8 mouse cellular contexts compared by ENCODE assay signal in genomic region chr13:22006334-22007120, GRCm38 (mm10). TPM values are rescaled to one million over a fixed set of nuclear protein-coding genes. Genes with fewer than 3 reads are reported as not detected.
DNase-seq lines count a peak whose midpoint lies in the region; ATAC-seq and TF ChIP-seq lines count a peak whose summit lies in the region.

No protein-coding gene starts in this region.

- peak; percentile 82 for ATAC-seq in heart, embryonic 16.5 days (replicated peaks; ENCODE audit: extremely low read depth, insufficient read depth, low FRiP score)
- ATAC-seq in limb, embryonic 12.5 days (ENCODE audit: insufficient number of reproducible peaks, insufficient read depth, low FRiP score, low TSS enrichment, low read depth), result peak; percentile 80; the same call in 1 of the 2 replicates
- peak; percentile 82 for ATAC-seq in midbrain, embryonic 11.5 days (ENCODE audit: low FRiP score)
- ATAC-seq in stomach, embryonic 16.5 days (ENCODE audit: insufficient read depth, low FRiP score), result peak; percentile 89

- H3K9ac ChIP-seq in heart, embryonic 16.5 days (ENCODE audit: low read length), result peak overlapping the region; percentile 49
- H3K9ac ChIP-seq in limb, embryonic 12.5 days (replicated peaks), result peak overlapping the region; percentile 44
- H3K9ac ChIP-seq in midbrain, embryonic 11.5 days (ENCODE audit: low read length), result no peak overlapping the region; the same call in 1 of the 2 replicates
- H3K9ac ChIP-seq in stomach, embryonic 16.5 days (ENCODE audit: low read length), result peak overlapping the region; percentile 63

- peak overlapping the region; percentile 54 for H3K4me3 ChIP-seq in cerebellum, adult 2 months (replicated peaks; ENCODE audit: insufficient read depth, low read depth, low read length)
- H3K4me3 ChIP-seq in cortical plate, adult 2 months (ENCODE audit: insufficient read depth, low read length), result peak overlapping the region; percentile 27
- peak overlapping the region; percentile 72 for H3K4me3 ChIP-seq in heart, embryonic 16.5 days (ENCODE audit: low read length)
- peak overlapping the region; percentile 53 for H3K4me3 ChIP-seq in limb, embryonic 12.5 days (replicated peaks)
- H3K4me3 ChIP-seq in midbrain, embryonic 11.5 days (ENCODE audit: low read depth, low read length), result peak overlapping the region; percentile 45
- H3K4me3 ChIP-seq in stomach, embryonic 16.5 days (replicated peaks; ENCODE audit: low read length), result peak overlapping the region; percentile 61

- under 1% methylated on average over 38 of the region's 38 CpGs for WGBS in cerebellum, adult 2 months
- WGBS in heart, embryonic 16.5 days, result under 1% methylated on average over 38 of the region's 38 CpGs
- under 1% methylated on average over 38 of the region's 38 CpGs for WGBS in limb, embryonic 12.5 days
- WGBS in midbrain, embryonic 11.5 days, result under 1% methylated on average over 38 of the region's 38 CpGs
- WGBS in stomach, embryonic 16.5 days, result under 1% methylated on average over 38 of the region's 38 CpGs

- H3K4me1 ChIP-seq in cerebellum, adult 2 months (ENCODE audit: control insufficient read depth, insufficient read depth, low read length), result peaks cover 5% of the 10 kb centered on the region; the same call in 1 of the 2 replicates
- no peaks in the 10 kb centered on the region for H3K4me1 ChIP-seq in cortical plate, adult 2 months (ENCODE audit: control insufficient read depth, insufficient read depth, low read length)
- peaks cover 10% of the 10 kb centered on the region for H3K4me1 ChIP-seq in heart, embryonic 16.5 days (ENCODE audit: control insufficient read depth, insufficient read depth, low read length)
- peaks cover 15% of the 10 kb centered on the region for H3K4me1 ChIP-seq in limb, embryonic 12.5 days (replicated peaks)
- peaks cover 12% of the 10 kb centered on the region for H3K4me1 ChIP-seq in midbrain, embryonic 11.5 days (ENCODE audit: control insufficient read depth, insufficient read depth, low read length)
- peaks cover 12% of the 10 kb centered on the region; the same call in 1 of the 2 replicates for H3K4me1 ChIP-seq in stomach, embryonic 16.5 days (ENCODE audit: control insufficient read depth, insufficient read depth, low read length)

- no peak overlapping the region for H3K27ac ChIP-seq in cerebellum, adult 2 months (ENCODE audit: insufficient read depth, low read length)
- H3K27ac ChIP-seq in cortical plate, adult 2 months (ENCODE audit: insufficient read depth, low read length), result no peak overlapping the region
- no peak overlapping the region for H3K27ac ChIP-seq in heart, embryonic 16.5 days (ENCODE audit: low read length)
- H3K27ac ChIP-seq in limb, embryonic 12.5 days, result no peak overlapping the region
- H3K27ac ChIP-seq in midbrain, embryonic 11.5 days (ENCODE audit: low read depth, low read length), result no peak overlapping the region
- 0 out of 2 replicates have a peak overlapping the region, but pooled peaks have one; percentile 2 for H3K27ac ChIP-seq in stomach, embryonic 16.5 days (ENCODE audit: low read length)

- H3K36me3 ChIP-seq in heart, embryonic 16.5 days (ENCODE audit: control insufficient read depth, insufficient read depth), result no peaks in the 10 kb centered on the region
- H3K36me3 ChIP-seq in limb, embryonic 12.5 days, result no peaks in the 10 kb centered on the region
- no peaks in the 10 kb centered on the region for H3K36me3 ChIP-seq in midbrain, embryonic 11.5 days (ENCODE audit: control insufficient read depth, insufficient read depth, low read length)
- H3K36me3 ChIP-seq in stomach, embryonic 16.5 days (ENCODE audit: control insufficient read depth, insufficient read depth, low read length), result no peaks in the 10 kb centered on the region

- H3K4me2 ChIP-seq in heart, embryonic 16.5 days (ENCODE audit: low read depth, low read length), result peak overlapping the region; percentile 98
- peak overlapping the region; percentile 93 for H3K4me2 ChIP-seq in limb, embryonic 12.5 days
- peak overlapping the region; percentile 85 for H3K4me2 ChIP-seq in midbrain, embryonic 11.5 days
- H3K4me2 ChIP-seq in stomach, embryonic 16.5 days (ENCODE audit: low read depth, low read length), result peak overlapping the region; percentile 86

- H3K27me3 ChIP-seq in cerebellum, adult 2 months (ENCODE audit: control insufficient read depth, insufficient read depth, low read length), result peaks cover 8% of the 10 kb centered on the region; the same call in 1 of the 2 replicates
- peaks cover 77% of the 10 kb centered on the region for H3K27me3 ChIP-seq in heart, embryonic 16.5 days (ENCODE audit: control insufficient read depth, insufficient read depth, low read length)
- H3K27me3 ChIP-seq in limb, embryonic 12.5 days, result peaks cover 98% of the 10 kb centered on the region
- H3K27me3 ChIP-seq in midbrain, embryonic 11.5 days (ENCODE audit: control insufficient read depth, insufficient read depth, low read length), result peaks cover 97% of the 10 kb centered on the region
- peaks cover 89% of the 10 kb centered on the region for H3K27me3 ChIP-seq in stomach, embryonic 16.5 days (ENCODE audit: control insufficient read depth, insufficient read depth, low read length)

- TF ChIP-seq POLR2A in cerebellum, adult 2 months (IDR thresholded peaks at IDR 0.05; ENCODE audit: borderline replicate concordance, insufficient read depth, low read length), result no peak
- TF ChIP-seq POLR2A in cortical plate, adult 2 months (IDR thresholded peaks at IDR 0.05; ENCODE audit: extremely low read depth, insufficient read depth, low read length), result no peak

- H3K9me3 ChIP-seq in heart, embryonic 16.5 days (replicated peaks; ENCODE audit: control insufficient read depth, low read length), result no peaks in the 10 kb centered on the region
- no peaks in the 10 kb centered on the region for H3K9me3 ChIP-seq in limb, embryonic 12.5 days
- H3K9me3 ChIP-seq in midbrain, embryonic 11.5 days (ENCODE audit: control insufficient read depth, low read length), result no peaks in the 10 kb centered on the region
- no peaks in the 10 kb centered on the region for H3K9me3 ChIP-seq in stomach, embryonic 16.5 days (replicated peaks; ENCODE audit: control insufficient read depth, low read length)

- DNase-seq in cerebellum, adult 2 months, result peak in 1 of 2 experiments; percentile 30
- DNase-seq in cerebellum, adult 9-10 months, result no peak
- DNase-seq in midbrain, embryonic 11.5 days (ENCODE audit: low spot score, missing footprints), result peak; percentile 96
- DNase-seq in cerebellum, adult 11 months, result no peak

- TF ChIP-seq CTCF in cerebellum, adult 2 months (IDR thresholded peaks at IDR 0.05; ENCODE audit: borderline replicate concordance, insufficient read depth, low read depth, low read length), result no peak
- no peak for TF ChIP-seq CTCF in cortical plate, adult 2 months (IDR thresholded peaks at IDR 0.05; ENCODE audit: extremely low read depth, insufficient read depth, low read length)

RNA-seq across cellular contexts. Expression of gene Prss16, which starts 3.0 kb away (rescaled TPM):
- 0.36 and 1.1 TPM in 2 replicates for polyA plus RNA-seq in cerebellum, adult 2 months (2012; rRNA removed)
- 1.9 and 2.5 TPM in 2 replicates for polyA plus RNA-seq in cortical plate, adult 2 months (2012; rRNA removed)
- 62.9 and 135 TPM in 2 replicates for polyA plus RNA-seq in heart, embryonic 16.5 days (2015; fragmentation: Nextera tagmentation; extraction: Ambion mirVana)
- polyA plus RNA-seq in limb, embryonic 12.5 days (2016; fragmentation: Nextera tagmentation; extraction: Ambion mirVana), result 1.2 TPM in 2 replicates
- polyA plus RNA-seq in midbrain, embryonic 11.5 days (2014; fragmentation: Nextera tagmentation; extraction: Ambion mirVana), result 0.10 and 0.37 TPM in 2 replicates
- polyA plus RNA-seq in stomach, embryonic 16.5 days (2015; fragmentation: Nextera tagmentation; extraction: Ambion mirVana), result 0.92 and 1.1 TPM in 2 replicates

RNA-seq across cellular contexts. Expression of gene Pom121l2, which starts 25.5 kb away (rescaled TPM):
- polyA plus RNA-seq in cerebellum, adult 2 months (2012; rRNA removed), result not detected in 2 replicates
- 0.04 TPM in 1 of 2 replicates, not detected in the other for polyA plus RNA-seq in cortical plate, adult 2 months (2012; rRNA removed)
- not detected in 2 replicates for polyA plus RNA-seq in heart, embryonic 16.5 days (2015; fragmentation: Nextera tagmentation; extraction: Ambion mirVana)
- 0.30 and 0.32 TPM in 2 replicates for polyA plus RNA-seq in limb, embryonic 12.5 days (2016; fragmentation: Nextera tagmentation; extraction: Ambion mirVana)
- not detected in 2 replicates for polyA plus RNA-seq in midbrain, embryonic 11.5 days (2014; fragmentation: Nextera tagmentation; extraction: Ambion mirVana)
- 0.09 TPM in 1 of 2 replicates, not detected in the other for polyA plus RNA-seq in stomach, embryonic 16.5 days (2015; fragmentation: Nextera tagmentation; extraction: Ambion mirVana)

RNA-seq across cellular contexts. Expression of gene Hist1h2ah, which starts 28.8 kb away (rescaled TPM):
- polyA plus RNA-seq in cerebellum, adult 2 months (2012; rRNA removed), result not detected in 2 replicates
- polyA plus RNA-seq in cortical plate, adult 2 months (2012; rRNA removed), result 0.75 TPM in 1 of 2 replicates, not detected in the other
- 5.3 and 7.9 TPM in 2 replicates for polyA plus RNA-seq in heart, embryonic 16.5 days (2015; fragmentation: Nextera tagmentation; extraction: Ambion mirVana)
- polyA plus RNA-seq in limb, embryonic 12.5 days (2016; fragmentation: Nextera tagmentation; extraction: Ambion mirVana), result 24.8 and 50.4 TPM in 2 replicates
- 6.3 and 6.8 TPM in 2 replicates for polyA plus RNA-seq in midbrain, embryonic 11.5 days (2014; fragmentation: Nextera tagmentation; extraction: Ambion mirVana)
- 10.9 TPM in 1 of 2 replicates, not detected in the other for polyA plus RNA-seq in stomach, embryonic 16.5 days (2015; fragmentation: Nextera tagmentation; extraction: Ambion mirVana)

RNA-seq across cellular contexts. Expression of gene Hist1h2bk, which starts 29.1 kb away (rescaled TPM):
- 0.34 TPM in 1 of 2 replicates, not detected in the other for polyA plus RNA-seq in cerebellum, adult 2 months (2012; rRNA removed)
- polyA plus RNA-seq in cortical plate, adult 2 months (2012; rRNA removed), result 0.50 and 0.64 TPM in 2 replicates
- 1.6 and 3.1 TPM in 2 replicates for polyA plus RNA-seq in heart, embryonic 16.5 days (2015; fragmentation: Nextera tagmentation; extraction: Ambion mirVana)
- polyA plus RNA-seq in limb, embryonic 12.5 days (2016; fragmentation: Nextera tagmentation; extraction: Ambion mirVana), result 21.0 and 25.9 TPM in 2 replicates
- 9.9 and 11.3 TPM in 2 replicates for polyA plus RNA-seq in midbrain, embryonic 11.5 days (2014; fragmentation: Nextera tagmentation; extraction: Ambion mirVana)
- polyA plus RNA-seq in stomach, embryonic 16.5 days (2015; fragmentation: Nextera tagmentation; extraction: Ambion mirVana), result 2.6 and 4.0 TPM in 2 replicates

RNA-seq across cellular contexts. Expression of gene Hist1h4i, which starts 34.6 kb away (rescaled TPM):
- polyA plus RNA-seq in cerebellum, adult 2 months (2012; rRNA removed), result 8.8 and 9.8 TPM in 2 replicates
- 5.7 and 7.9 TPM in 2 replicates for polyA plus RNA-seq in cortical plate, adult 2 months (2012; rRNA removed)
- 9.0 and 10.6 TPM in 2 replicates for polyA plus RNA-seq in heart, embryonic 16.5 days (2015; fragmentation: Nextera tagmentation; extraction: Ambion mirVana)
- polyA plus RNA-seq in limb, embryonic 12.5 days (2016; fragmentation: Nextera tagmentation; extraction: Ambion mirVana), result 30.3 and 34.1 TPM in 2 replicates
- polyA plus RNA-seq in midbrain, embryonic 11.5 days (2014; fragmentation: Nextera tagmentation; extraction: Ambion mirVana), result 43.8 and 43.9 TPM in 2 replicates
- 13.4 and 15.5 TPM in 2 replicates for polyA plus RNA-seq in stomach, embryonic 16.5 days (2015; fragmentation: Nextera tagmentation; extraction: Ambion mirVana)

Comparison
In these comparisons a context has a peak if more than half of its experiments do, and no peak if none do; other contexts are left out.
1. RNA of gene Prss16, which starts 3.0 kb away (polyA plus RNA-seq): 62.9 to 135 TPM in heart, embryonic 16.5 days; 1.9 to 2.5 TPM in cortical plate, adult 2 months, 1.2 TPM in limb, embryonic 12.5 days, 0.92 to 1.1 TPM in stomach, embryonic 16.5 days, 0.36 to 1.1 TPM in cerebellum, adult 2 months and 0.10 to 0.37 TPM in midbrain, embryonic 11.5 days; every median in the first group is over 10 times any median in the second.
2. Peak in every context shown above with its lines, with median percentiles within 50 percentile points of each other: H3K4me3 ChIP-seq, ATAC-seq and H3K4me2 ChIP-seq.